Comparison of ENCODE assay signal across 19 mouse cellular contexts in genomic region chr19:10393874-10394500, GRCm38 (mm10). TPM values are rescaled to one million over a fixed set of nuclear protein-coding genes. Genes with fewer than 3 reads are reported as not detected.
DNase-seq lines count a peak whose midpoint lies in the region; ATAC-seq and TF ChIP-seq lines count a peak whose summit lies in the region.
"Had no signal": no experiment of that assay in that cellular context is flagged by ENCODE, and none has a peak within 500 bp of the region (broad histone marks: within the 10 kb centered on the region; RNA-seq: fewer than 3 reads in every experiment).

No protein-coding gene starts in this region.

- WGBS in forebrain, postnatal 0 days: 71% methylated on average over 15 of the region's 15 CpGs
- WGBS in forebrain, embryonic 15.5 days: 65% methylated on average over 15 of the region's 15 CpGs
- WGBS in hindbrain, embryonic 15.5 days: 60% methylated on average over 15 of the region's 15 CpGs

- ATAC-seq in forebrain, postnatal 0 days: no peak
- ATAC-seq in forebrain, embryonic 15.5 days (replicated peaks): no peak
- ATAC-seq in hindbrain, embryonic 15.5 days (ENCODE audit: low FRiP score, low read depth): peak; percentile 8; the same call in 1 of the 2 replicates
- ATAC-seq: intestine, postnatal 0 days; liver, embryonic 12.5 days had no signal

- no peak overlapping the region for H3K4me3 ChIP-seq in forebrain, postnatal 0 days (ENCODE audit: low read depth, low read length)
- H3K4me3 ChIP-seq in forebrain, embryonic 15.5 days: no peak overlapping the region
- peak overlapping the region; percentile 26 for H3K4me3 ChIP-seq in E14TG2a.4 (replicated peaks; ENCODE audit: low read length)
- peak overlapping the region; percentile 8; the same call in 1 of the 2 replicates for H3K4me3 ChIP-seq in hindbrain, embryonic 15.5 days
- H3K4me3 ChIP-seq: liver, embryonic 12.5 days; lung, embryonic 15.5 days; myocyte had no signal

- peak; percentile 65 for DNase-seq in cerebellum, adult 11-12 months
- DNase-seq in cerebellum, postnatal 10 days: no peak
- DNase-seq in forebrain, postnatal 0 days: no peak
- no peak for DNase-seq in embryo, embryonic 9.5 days (ENCODE audit: extremely low spot score)
- no peak for DNase-seq in adrenal gland, adult 18-20 months (ENCODE audit: low spot score in 2 of 2)
- DNase-seq: adrenal gland, adult 2 months; gastrocnemius, postnatal 25 days; kidney, postnatal 10 days; right cerebral cortex, postnatal 25 days; thymus, postnatal 4 days had no signal

- H3K4me2 ChIP-seq in forebrain, postnatal 0 days (ENCODE audit: low read depth): peak overlapping the region; percentile 35
- no peak overlapping the region for H3K4me2 ChIP-seq in forebrain, embryonic 15.5 days (replicated peaks)
- peak overlapping the region; percentile 38 for H3K4me2 ChIP-seq in hindbrain, embryonic 15.5 days
- H3K4me2 ChIP-seq: heart, embryonic 11.5 days; liver, embryonic 12.5 days; lung, embryonic 15.5 days had no signal

- H3K27me3 ChIP-seq in forebrain, postnatal 0 days (ENCODE audit: insufficient read depth, low read length): no peaks in the 10 kb centered on the region
- no peaks in the 10 kb centered on the region for H3K27me3 ChIP-seq in forebrain, embryonic 15.5 days
- H3K27me3 ChIP-seq in E14TG2a.4 (ENCODE audit: insufficient read depth, low read length): peaks cover 43% of the 10 kb centered on the region
- no peaks in the 10 kb centered on the region for H3K27me3 ChIP-seq in hindbrain, embryonic 15.5 days

- no peak overlapping the region for H3K9ac ChIP-seq in forebrain, postnatal 0 days
- no peak overlapping the region for H3K9ac ChIP-seq in forebrain, embryonic 15.5 days (replicated peaks)
- no peak overlapping the region for H3K9ac ChIP-seq in hindbrain, embryonic 15.5 days
- H3K9ac ChIP-seq: liver, embryonic 12.5 days; lung, embryonic 15.5 days had no signal

- peaks cover 10% of the 10 kb centered on the region for H3K4me1 ChIP-seq in forebrain, postnatal 0 days (ENCODE audit: insufficient read depth)
- peaks cover 57% of the 10 kb centered on the region for H3K4me1 ChIP-seq in forebrain, embryonic 15.5 days
- peaks cover 44% of the 10 kb centered on the region for H3K4me1 ChIP-seq in E14TG2a.4 (replicated peaks; ENCODE audit: low read depth, low read length)
- H3K4me1 ChIP-seq in hindbrain, embryonic 15.5 days (replicated peaks): peaks cover 53% of the 10 kb centered on the region

- no peak overlapping the region for H3K27ac ChIP-seq in forebrain, postnatal 0 days (ENCODE audit: low read depth, low read length)
- H3K27ac ChIP-seq in forebrain, embryonic 15.5 days (replicated peaks): no peak overlapping the region
- H3K27ac ChIP-seq in hindbrain, embryonic 15.5 days (replicated peaks): no peak overlapping the region
- H3K27ac ChIP-seq: liver, embryonic 12.5 days; lung, embryonic 15.5 days had no signal

- no peaks in the 10 kb centered on the region for H3K9me3 ChIP-seq in forebrain, postnatal 0 days (ENCODE audit: low read length)
- H3K9me3 ChIP-seq in forebrain, embryonic 15.5 days: no peaks in the 10 kb centered on the region
- no peaks in the 10 kb centered on the region for H3K9me3 ChIP-seq in E14TG2a.4 (ENCODE audit: low read length)
- H3K9me3 ChIP-seq in hindbrain, embryonic 15.5 days: no peaks in the 10 kb centered on the region
- H3K9me3 ChIP-seq: liver, embryonic 12.5 days; lung, embryonic 15.5 days had no signal

- TF ChIP-seq CTCF in forebrain, postnatal 0 days (IDR thresholded peaks at IDR 0.05; ENCODE audit: low read depth): no peak
- TF ChIP-seq CTCF in E14TG2a.4 (conservative IDR thresholded peaks at IDR 0.05; ENCODE audit: low read length): no peak

- H3K36me3 ChIP-seq in forebrain, postnatal 0 days (ENCODE audit: insufficient read depth): no peaks in the 10 kb centered on the region
- no peaks in the 10 kb centered on the region for H3K36me3 ChIP-seq in forebrain, embryonic 15.5 days
- no peaks in the 10 kb centered on the region for H3K36me3 ChIP-seq in E14TG2a.4 (ENCODE audit: insufficient read depth, low read length)
- no peaks in the 10 kb centered on the region for H3K36me3 ChIP-seq in hindbrain, embryonic 15.5 days
- H3K36me3 ChIP-seq: liver, embryonic 12.5 days; lung, embryonic 15.5 days had no signal

RNA-seq across cellular contexts. Expression of gene Syt7, which starts 5.1 kb away (rescaled TPM):
- total RNA-seq in forebrain, postnatal 0 days (2014; rRNA removed): 91.6 and 110 TPM in 2 replicates
- 14.9 and 19.2 TPM in 2 replicates for polyA plus RNA-seq in forebrain, postnatal 0 days (2015; fragmentation: Nextera tagmentation; extraction: Ambion mirVana)
- 8.9 and 10.3 TPM in 2 replicates for polyA plus RNA-seq in forebrain, embryonic 15.5 days (2015; fragmentation: Nextera tagmentation; extraction: Ambion mirVana)
- polyA plus RNA-seq in hindbrain, embryonic 15.5 days (2015; fragmentation: Nextera tagmentation; extraction: Ambion mirVana): 17.4 and 21.0 TPM in 2 replicates
- 10 to 100 TPM; 32.1 to 33.0 TPM for total RNA-seq in adrenal gland, adult 18-20 months (2021)
- total RNA-seq: common myeloid progenitor, adult 5-6 weeks had no signal

Comparison
In these comparisons a context has a peak if more than half of its experiments do, and no peak if none do; other contexts are left out.
1. H3K4me3 ChIP-seq: peak in E14TG2a.4 (single experiment) and hindbrain, embryonic 15.5 days (single experiment); none in forebrain, postnatal 0 days (single experiment) and forebrain, embryonic 15.5 days (single experiment).